Mouse (Mus musculus) spleen, embryonic (tissue): ENCODE measurements around the gene Chchd6.

Source experiments
- CTCF ChIA-PET: fragments of 350-600 bp; sonication (Branson Sonifier 250); formaldehyde crosslinking; loops from one replicate; lab custom pipeline; 2022; lab: Charles Lee

Gene Chchd6

DNA sequence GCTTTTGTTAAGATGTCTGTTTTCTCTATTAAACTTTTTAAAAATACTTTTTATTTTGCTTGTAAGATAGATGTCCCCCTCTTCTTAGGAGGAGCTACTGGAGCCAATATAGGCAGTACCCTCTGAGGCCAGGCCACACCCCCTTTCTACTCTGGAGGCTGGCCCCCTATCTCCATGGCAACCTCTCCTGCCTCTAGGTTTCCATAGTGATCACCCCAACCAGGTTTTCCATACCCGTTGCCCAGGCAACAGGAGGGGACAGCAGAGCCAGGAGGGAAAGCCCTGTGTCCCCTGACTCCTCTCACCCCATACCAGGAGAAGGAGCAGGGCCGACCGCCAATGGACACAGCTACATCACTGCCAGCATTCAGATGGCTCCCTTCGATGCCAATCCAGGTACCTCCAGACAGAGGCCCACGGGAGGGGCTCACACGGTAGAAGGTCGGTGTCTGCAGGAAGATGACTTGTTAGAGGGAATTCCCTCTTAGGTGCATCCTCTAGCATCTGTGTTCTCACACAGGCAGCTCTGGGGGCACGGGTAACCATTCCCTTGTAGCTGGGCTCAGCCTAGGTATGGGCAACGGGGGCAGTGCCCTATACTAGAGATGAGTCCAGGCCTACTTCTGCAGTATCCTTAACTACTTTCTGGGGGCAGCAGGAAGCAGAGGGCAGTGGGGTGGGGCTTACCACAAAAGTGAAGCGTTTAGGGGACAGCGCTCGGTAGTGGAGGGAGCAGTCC is 261.3 kb downstream of the Chchd6 start:
- CTCF ChIA-PET, result no interaction called here
